Mouse (Mus musculus): ENCODE data around the gene Arhgap23. TPM values are rescaled to one million over a fixed set of nuclear protein-coding genes. Genes with fewer than 3 reads are reported as not detected.

Gene Arhgap23
- polyA plus RNA-seq (2014; fragmentation: Illumina TruSeq; extraction: RNeasy Lipid Tissue Mini Kit (QIAGEN cat#74804); ENCODE audit: insufficient read depth, low read depth, low replicate concordance), result 23.8 TPM

DNA sequence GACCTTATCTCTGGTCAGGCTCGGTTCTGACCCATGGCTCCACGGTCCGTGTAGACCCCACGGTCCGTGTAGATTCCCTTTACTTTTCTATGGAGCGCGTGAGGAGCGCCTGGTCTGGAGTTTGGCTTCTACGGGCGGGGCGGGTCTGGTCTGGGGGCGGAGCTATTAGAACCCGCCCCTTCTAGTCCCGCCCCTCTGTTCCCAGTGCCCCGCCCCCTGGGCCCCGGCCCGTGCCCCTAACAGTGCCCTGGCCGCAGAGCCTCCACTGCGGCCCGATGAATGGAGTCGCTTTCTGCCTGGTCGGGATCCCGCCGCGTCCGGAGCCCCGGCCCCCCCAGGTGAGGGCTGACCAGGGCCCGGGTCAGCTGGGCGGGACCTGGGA, at the start of gene Arhgap23:
TSS of gene Arhgap23 (plus strand) at position 204 of the 382 bp plus-strand sequence.

DNA sequence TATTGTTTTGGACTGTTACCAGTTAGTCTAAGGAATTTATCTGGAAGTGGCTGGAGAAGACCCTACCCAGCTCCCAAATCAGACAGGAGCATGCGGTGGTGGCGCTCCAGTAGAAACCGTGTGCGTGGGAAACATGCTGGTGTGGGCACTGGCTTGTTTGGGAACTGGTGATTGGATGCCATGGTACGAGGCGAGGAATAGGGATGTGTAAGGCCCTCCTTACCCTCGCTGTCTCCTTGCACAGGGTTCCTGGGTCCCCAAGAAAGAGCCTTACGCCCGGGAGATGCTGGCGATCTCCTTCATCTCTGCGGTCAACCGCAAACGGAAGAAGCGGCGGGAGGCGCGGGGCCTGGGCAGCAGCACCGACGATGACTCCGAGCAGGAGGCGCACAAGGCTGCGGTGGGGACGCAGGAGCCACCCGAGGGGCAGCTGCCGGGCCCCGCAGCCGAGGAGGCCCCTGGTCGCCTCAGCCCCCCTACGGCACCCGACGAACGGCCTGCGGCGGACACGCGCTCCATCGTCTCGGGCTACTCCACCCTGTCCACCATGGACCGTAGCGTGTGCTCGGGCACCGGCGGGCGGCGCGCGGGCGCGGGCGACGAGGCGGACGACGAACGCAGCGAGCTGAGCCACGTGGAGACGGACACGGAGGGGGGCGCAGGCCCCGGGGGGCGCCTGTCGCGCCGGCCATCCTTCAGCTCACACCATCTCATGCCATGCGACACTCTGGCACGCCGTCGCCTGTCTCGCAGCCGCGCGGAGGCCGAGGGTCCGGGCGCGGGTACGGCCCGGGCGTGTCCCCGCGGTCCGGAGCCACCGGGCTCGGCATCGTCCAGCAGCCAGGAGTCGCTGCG, 84.8 kb downstream of the Arhgap23 start, which contains the start of gene 4933428G20Rik:
TSS of gene 4933428G20Rik (minus strand) at position 476 of the 855 bp plus-strand sequence.

Other genes starting within 250 kb of the Arhgap23 start
- gene Kpnb1, start 227.7 kb upstream of the Arhgap23 start, polyA plus RNA-seq (2014; fragmentation: Illumina TruSeq; extraction: RNeasy Lipid Tissue Mini Kit (QIAGEN cat#74804); ENCODE audit: insufficient read depth, low read depth, low replicate concordance), result 32.2 TPM
- gene Npepps, start 134.9 kb upstream of the Arhgap23 start, polyA plus RNA-seq (2014; fragmentation: Illumina TruSeq; extraction: RNeasy Lipid Tissue Mini Kit (QIAGEN cat#74804); ENCODE audit: insufficient read depth, low read depth, low replicate concordance), result 19.3 TPM
- gene Mrpl45, start 99.8 kb upstream of the Arhgap23 start, polyA plus RNA-seq (2014; fragmentation: Illumina TruSeq; extraction: RNeasy Lipid Tissue Mini Kit (QIAGEN cat#74804); ENCODE audit: insufficient read depth, low read depth, low replicate concordance), result 11.5 TPM
- gene Gpr179, start 63.5 kb upstream of the Arhgap23 start, polyA plus RNA-seq (2014; fragmentation: Illumina TruSeq; extraction: RNeasy Lipid Tissue Mini Kit (QIAGEN cat#74804); ENCODE audit: insufficient read depth, low read depth, low replicate concordance), result 0.22 TPM
- gene Socs7, start 53.0 kb upstream of the Arhgap23 start, polyA plus RNA-seq (2014; fragmentation: Illumina TruSeq; extraction: RNeasy Lipid Tissue Mini Kit (QIAGEN cat#74804); ENCODE audit: insufficient read depth, low read depth, low replicate concordance), result 5.8 TPM
- gene 4933428G20Rik, start 84.8 kb downstream of the Arhgap23 start, polyA plus RNA-seq (2014; fragmentation: Illumina TruSeq; extraction: RNeasy Lipid Tissue Mini Kit (QIAGEN cat#74804); ENCODE audit: insufficient read depth, low read depth, low replicate concordance), result not detected
- gene Srcin1, start 160.7 kb downstream of the Arhgap23 start, polyA plus RNA-seq (2014; fragmentation: Illumina TruSeq; extraction: RNeasy Lipid Tissue Mini Kit (QIAGEN cat#74804); ENCODE audit: insufficient read depth, low read depth, low replicate concordance), result 1.5 TPM
- gene Epop, start 214.2 kb downstream of the Arhgap23 start, polyA plus RNA-seq (2014; fragmentation: Illumina TruSeq; extraction: RNeasy Lipid Tissue Mini Kit (QIAGEN cat#74804); ENCODE audit: insufficient read depth, low read depth, low replicate concordance), result 3.0 TPM
- gene Mllt6, start 247.9 kb downstream of the Arhgap23 start, polyA plus RNA-seq (2014; fragmentation: Illumina TruSeq; extraction: RNeasy Lipid Tissue Mini Kit (QIAGEN cat#74804); ENCODE audit: insufficient read depth, low read depth, low replicate concordance), result 18.8 TPM